Mouse (Mus musculus) kidney, postnatal 0 days (tissue): ENCODE results near the gene Pigw. TPM values are rescaled to one million over a fixed set of nuclear protein-coding genes. Genes with fewer than 3 reads are reported as not detected.

Experiments
- ATAC-seq: fragments of 200-750 bp; cut with Nextera tagmentation; replicated peaks from 2 replicates; pipeline ENCODE4 v1.8.0; 2017; ENCODE audit warnings: low read depth, moderate number of reproducible peaks, moderate TSS enrichment, moderate library complexity; ENCODE audit not compliant: low FRiP score
- DNase-seq: peaks from one replicate; pipeline ENCODE4 v3.0.0-alpha.2; 2016; ENCODE audit warnings: low spot score
- H3K27ac ChIP-seq: fragments of 300-500 bp; sonication (generic); 2 replicates; pipeline ENCODE4 v1.5.1; 2014; ENCODE audit warnings: mild to moderate bottlenecking
- H3K27me3 ChIP-seq: fragments of 300-500 bp; sonication (generic); 2 replicates; pipeline ENCODE4 v1.6.1; 2014; ENCODE audit warnings: low read length, mixed read lengths; ENCODE audit not compliant: insufficient read depth
- H3K36me3 ChIP-seq: fragments of 300-500 bp; sonication (generic); 2 replicates; pipeline ENCODE4 v1.6.1; 2014; ENCODE audit warnings: low read length, mixed read lengths; ENCODE audit not compliant: insufficient read depth
- H3K4me1 ChIP-seq: fragments of 300-500 bp; sonication (generic); replicated peaks from 2 replicates; pipeline ENCODE4 v1.6.1; 2014; ENCODE audit warnings: antibody characterized with exemption, low read length, mixed read lengths; ENCODE audit not compliant: insufficient read depth
- H3K4me2 ChIP-seq: fragments of 300-500 bp; sonication (generic); 2 replicates; pipeline ENCODE4 v1.6.1; 2014; ENCODE audit warnings: mild to moderate bottlenecking, low read length, moderate library complexity, mixed read lengths
- H3K4me3 ChIP-seq: fragments of 300-500 bp; sonication (generic); replicated peaks from 2 replicates; pipeline ENCODE4 v1.5.1; 2014; ENCODE audit warnings: low read depth, low read length
- H3K9ac ChIP-seq: fragments of 300-500 bp; sonication (generic); 2 replicates; pipeline ENCODE4 v1.6.1; 2014; ENCODE audit warnings: low read depth, low read length
- H3K9me3 ChIP-seq: fragments of 300-500 bp; sonication (generic); replicated peaks from 2 replicates; pipeline ENCODE4 v1.6.1; 2016; ENCODE audit warnings: low read length, inconsistent platforms, mixed read lengths
- CTCF ChIP-seq: IDR thresholded peaks from 2 replicates; pipeline ENCODE4 v1.5.1; 2016; ENCODE audit warnings: antibody characterized with exemption, low read depth, mild to moderate bottlenecking, moderate library complexity
- WGBS: fragments of 180-500 bp; shearing (Covaris S2); extraction: QIAGEN DNeasy Blood & Tissue Kit; methylation state at CpG from one replicate; pipeline ENCODE4 v1.1.7; 2014; 5-methylcytosine and 5-hydroxymethylcytosine counted together
- polyA plus RNA-seq: library from polyadenylated mRNA; unstranded; fragments of >200 nt; fragmentation: Nextera tagmentation; extraction: Ambion mirVana; gene quantifications from 2 replicates; pipeline ENCODE4 v1.2.1, GENCODE M21; 2015

The Pigw gene
- polyA plus RNA-seq, 1 experiment from 2014 or later: 2.7 TPM

DNA sequence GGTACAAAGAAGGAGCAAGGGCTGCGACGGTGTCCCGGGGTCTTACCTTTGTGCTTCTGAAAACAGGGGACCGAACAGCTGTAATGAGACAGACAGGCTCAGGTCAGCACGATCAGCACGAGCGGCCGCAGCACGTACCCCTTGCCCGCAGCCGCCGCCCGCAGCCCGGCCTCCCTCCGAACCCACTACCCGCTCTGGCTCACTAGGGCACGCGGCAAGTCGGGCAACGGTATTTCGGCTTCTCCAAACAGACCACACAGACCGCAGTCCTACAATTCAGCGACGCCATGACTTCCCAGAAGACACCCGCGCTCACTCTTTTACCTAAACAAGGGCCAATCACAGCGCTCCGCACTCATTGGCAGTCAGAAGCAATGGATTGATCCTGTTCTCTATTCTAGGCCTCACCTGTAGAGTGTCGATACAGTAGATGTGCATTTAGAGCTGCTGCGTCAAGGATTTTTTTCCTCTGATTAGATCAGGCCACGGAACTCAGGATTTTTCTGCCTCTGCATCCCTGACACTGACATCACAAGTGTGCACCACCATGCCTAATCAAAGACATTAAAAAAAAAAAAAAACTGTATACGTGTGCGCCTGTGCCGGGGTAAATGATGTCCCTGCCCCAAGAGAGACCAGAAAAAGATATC is 36.1 kb upstream of the Pigw start, which contains the start of gene Znhit3:
Gene Znhit3 (minus strand): TSS at position 314 of the 650 bp plus-strand sequence.
- Histone ChIP-seq H3K9ac (peak within 1 kb of the TSS; percentile 62), H3K4me1 (no peaks in the 10 kb centered on the region), H3K4me3 (peak within 1 kb of the TSS; percentile 66), H3K4me2 (peak within 1 kb of the TSS; percentile 86), H3K9me3 (no peaks in the 10 kb centered on the region), H3K27ac (no peak within 1 kb of the TSS), H3K36me3 (0 out of 2 replicates have a peak, but pooled peaks cover 6% of the 10 kb centered on the region), H3K27me3 (no peaks in the 10 kb centered on the region)
- ATAC-seq: peak; percentile 80
- no peak for TF ChIP-seq CTCF
- peak; percentile 97 for DNase-seq
- WGBS: 4% methylated on average over 34 of the region's 34 CpGs

DNA sequence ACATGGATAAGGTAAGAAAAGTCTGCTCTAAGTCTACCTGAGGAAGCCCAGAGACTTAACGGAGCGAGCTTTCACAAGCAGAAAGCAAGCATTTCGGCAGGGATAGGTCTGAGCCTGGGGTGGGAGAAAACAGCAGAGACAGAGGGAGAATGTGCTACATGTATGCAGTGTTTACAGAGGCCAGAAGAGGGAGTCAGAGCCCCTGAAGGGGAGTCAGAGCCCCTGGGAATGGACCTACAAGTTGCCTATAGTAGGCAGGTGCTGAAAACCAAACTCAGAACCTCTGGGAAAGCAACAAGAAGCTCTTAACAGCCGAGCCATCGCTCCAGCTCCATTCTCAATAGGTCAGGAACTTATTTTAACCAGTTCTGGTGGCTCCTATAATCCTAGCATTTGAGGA is 34.6 kb upstream of the Pigw start:
- no peak for DNase-seq
- H3K4me3 ChIP-seq: no peak overlapping the region
- H3K27ac ChIP-seq: no peak overlapping the region
- H3K27me3 ChIP-seq: no peaks in the 10 kb centered on the region
- peaks cover 16% of the 10 kb centered on the region for H3K36me3 ChIP-seq
- WGBS: 80% methylated on average over 5 of the region's 5 CpGs
- H3K9ac ChIP-seq: no peak overlapping the region
- ATAC-seq: no peak
- H3K4me1 ChIP-seq: no peaks in the 10 kb centered on the region
- H3K9me3 ChIP-seq: no peaks in the 10 kb centered on the region
- TF ChIP-seq CTCF: no peak
- no peak overlapping the region for H3K4me2 ChIP-seq

DNA sequence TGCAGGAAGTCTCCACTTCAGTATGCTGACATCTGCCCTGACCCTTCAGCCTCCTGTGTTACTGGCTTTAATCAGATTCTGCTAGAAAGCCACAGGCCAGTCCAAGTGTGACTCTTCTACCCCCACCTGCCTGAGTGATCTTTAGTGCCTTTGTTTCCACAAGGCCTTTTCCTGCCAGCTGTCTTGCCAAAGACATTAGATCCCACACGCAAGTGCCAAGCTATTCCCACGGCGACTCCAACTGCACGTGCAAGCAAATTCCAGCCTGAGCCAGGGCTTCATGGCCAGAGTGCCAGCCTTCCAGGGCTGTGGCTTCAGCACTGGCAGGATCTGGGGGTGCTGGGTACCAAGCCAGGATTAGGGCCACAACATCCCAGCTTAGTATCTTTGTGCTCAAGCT is 30.3 kb upstream of the Pigw start:
- no peak for ATAC-seq
- peaks cover 44% of the 10 kb centered on the region for H3K36me3 ChIP-seq

DNA sequence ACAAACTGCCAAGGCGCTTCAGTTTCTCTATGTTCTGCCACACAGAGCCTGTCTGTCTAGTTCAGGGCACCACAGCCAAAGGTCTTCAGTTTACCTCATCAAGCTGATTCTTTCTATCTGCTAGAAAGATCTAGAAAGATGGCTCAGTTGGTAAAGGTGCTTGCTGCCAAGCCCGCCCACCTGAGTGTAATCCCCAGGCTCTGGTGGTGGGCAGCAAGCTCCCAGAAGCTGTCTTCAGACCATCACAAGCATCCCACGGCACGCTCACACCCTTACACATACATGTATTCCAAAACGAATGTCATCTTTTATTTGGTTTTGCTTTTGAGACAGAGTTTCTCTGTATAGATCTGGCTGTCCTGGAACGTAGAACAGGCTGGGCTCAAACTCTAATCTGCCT is 28.4 kb upstream of the Pigw start:
- DNase-seq (no peak), ATAC-seq (no peak)
- H3K27ac ChIP-seq: no peak overlapping the region
- peaks cover 52% of the 10 kb centered on the region for H3K36me3 ChIP-seq
- WGBS: 95% methylated on average over 6 of the region's 6 CpGs
- no peaks in the 10 kb centered on the region for H3K4me1 ChIP-seq
- no peak for TF ChIP-seq CTCF
- no peaks in the 10 kb centered on the region for H3K9me3 ChIP-seq
- H3K9ac ChIP-seq: no peak overlapping the region
- no peak overlapping the region for H3K4me3 ChIP-seq
- no peak overlapping the region for H3K4me2 ChIP-seq
- H3K27me3 ChIP-seq: no peaks in the 10 kb centered on the region

More for the DNA sequence above, 30.3 kb upstream of the Pigw start:
- WGBS: 58% methylated on average over 4 of the region's 4 CpGs
- no peak overlapping the region for H3K27ac ChIP-seq
- DNase-seq: no peak
- no peak overlapping the region for H3K4me2 ChIP-seq
- H3K4me1 ChIP-seq: no peaks in the 10 kb centered on the region
- H3K4me3 ChIP-seq: no peak overlapping the region
- TF ChIP-seq CTCF: no peak
- H3K9me3 ChIP-seq: no peaks in the 10 kb centered on the region
- no peaks in the 10 kb centered on the region for H3K27me3 ChIP-seq
- no peak overlapping the region for H3K9ac ChIP-seq

DNA sequence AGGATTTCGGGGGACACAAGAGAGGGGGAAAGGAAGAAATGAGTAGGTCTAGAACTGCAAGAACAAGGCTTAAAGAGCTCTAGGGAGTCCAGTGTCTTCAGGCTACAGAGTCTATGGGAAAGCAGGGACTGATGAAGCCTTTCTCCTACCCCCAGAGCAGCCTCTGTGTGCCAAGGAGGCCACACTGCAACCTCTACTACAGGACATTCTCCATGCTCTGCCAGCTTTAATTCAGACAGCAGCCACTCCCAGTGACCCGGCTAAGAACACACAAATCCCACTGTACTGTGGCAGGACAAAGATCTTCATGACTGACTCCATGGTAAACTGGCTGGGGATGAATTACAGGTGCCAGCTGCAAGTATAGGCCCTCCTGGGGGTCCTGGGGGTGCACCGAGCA is 27.0 kb upstream of the Pigw start:
- Histone ChIP-seq H3K4me2 (no peak overlapping the region), H3K4me3 (no peak overlapping the region), H3K36me3 (peaks cover 63% of the 10 kb centered on the region), H3K27ac (no peak overlapping the region), H3K27me3 (no peaks in the 10 kb centered on the region), H3K9me3 (no peaks in the 10 kb centered on the region), H3K9ac (no peak overlapping the region), H3K4me1 (no peaks in the 10 kb centered on the region)
- no peak for ATAC-seq
- no peak for DNase-seq
- 69% methylated on average over 3 of the region's 3 CpGs for WGBS
- no peak for TF ChIP-seq CTCF

DNA sequence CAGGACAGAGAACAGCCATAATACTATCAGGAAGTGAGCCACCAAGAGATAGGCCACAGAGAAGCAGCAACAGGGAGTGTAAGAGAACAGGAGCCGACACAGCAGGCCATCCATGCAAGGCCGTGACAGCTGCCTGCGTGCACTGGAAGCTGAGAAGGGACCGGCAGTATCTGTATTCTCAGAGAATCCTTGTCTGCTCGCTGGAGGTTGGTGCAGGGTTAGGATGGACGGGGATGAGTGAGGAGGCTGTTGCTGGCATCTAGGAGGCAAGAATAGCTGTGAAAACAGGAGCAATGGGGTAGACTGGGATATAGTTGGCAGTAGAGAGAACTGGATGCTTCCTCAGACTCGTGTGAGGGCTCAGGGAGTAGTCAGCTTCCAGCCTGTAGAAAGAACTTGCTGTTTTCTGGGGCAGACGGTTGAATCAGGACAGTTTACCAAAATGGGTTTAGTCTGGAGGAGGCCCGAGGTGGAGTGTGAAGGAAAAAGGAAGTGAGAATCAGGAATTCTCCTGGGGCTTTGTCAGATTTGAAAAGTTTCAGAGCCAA is 24.6 kb upstream of the Pigw start:
- H3K36me3 ChIP-seq: peaks cover 68% of the 10 kb centered on the region

More for the DNA sequence above, 24.6 kb upstream of the Pigw start:
- no peak for DNase-seq
- Histone ChIP-seq H3K9me3 (no peaks in the 10 kb centered on the region), H3K4me1 (no peaks in the 10 kb centered on the region), H3K4me3 (no peak overlapping the region), H3K9ac (no peak overlapping the region), H3K27ac (no peak overlapping the region), H3K4me2 (no peak overlapping the region), H3K27me3 (no peaks in the 10 kb centered on the region)
- TF ChIP-seq CTCF: no peak
- ATAC-seq: no peak
- 86% methylated on average over 9 of the region's 9 CpGs for WGBS
